Comparison of ENCODE assay signal across 8 mouse cellular contexts in the genomic region with DNA sequence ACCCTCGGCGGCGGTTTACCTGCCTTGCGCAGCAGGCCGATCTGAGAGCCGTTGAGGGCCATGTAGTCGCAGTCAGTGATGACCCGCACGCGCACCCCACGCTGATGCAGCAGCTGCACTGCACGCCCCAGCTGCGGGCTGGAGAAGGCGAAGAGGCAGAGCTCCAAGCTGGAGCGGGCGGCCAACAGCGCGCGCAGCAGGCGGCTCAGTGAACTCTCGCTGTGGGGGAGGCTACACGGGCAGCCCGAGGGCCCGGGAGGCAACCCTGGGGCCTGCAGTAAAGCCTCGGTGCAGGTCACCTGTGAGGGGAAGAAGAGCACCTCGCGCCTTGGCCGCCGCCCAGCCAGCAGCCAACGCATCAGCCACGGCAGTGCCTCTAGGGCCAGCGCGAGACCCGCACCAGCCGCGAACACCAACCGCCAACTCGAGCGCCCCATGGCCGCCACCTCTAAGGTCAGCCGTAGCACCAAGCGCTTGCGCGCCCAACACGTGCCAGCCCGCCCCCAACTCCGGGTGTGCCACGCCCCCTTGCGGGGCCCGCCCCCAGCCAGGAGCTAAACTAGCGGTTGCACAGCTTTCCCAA. TPM values are rescaled to one million over a fixed set of nuclear protein-coding genes. Genes with fewer than 3 reads are reported as not detected.
A peak's percentile ranks its signal among the peaks of the same experiment; 100 is the strongest.
DNase-seq lines count a peak whose midpoint lies in the region; ATAC-seq and TF ChIP-seq lines count a peak whose summit lies in the region.

A gene (minus strand): TSS at position 447 of the 583 bp plus-strand sequence.

- H3K4me2 ChIP-seq in lung, embryonic 15.5 days, result peak within 1 kb of the TSS; percentile 93
- peak within 1 kb of the TSS; percentile 97 for H3K4me2 ChIP-seq in neural tube, embryonic 15.5 days

- peak within 1 kb of the TSS; percentile 1 for H3K4me3 ChIP-seq in cerebellum, adult 2 months (replicated peaks; ENCODE audit: insufficient read depth, low read depth, low read length)
- H3K4me3 ChIP-seq in heart, adult 2 months, result peak within 1 kb of the TSS; percentile 46
- H3K4me3 ChIP-seq in lung, embryonic 15.5 days, result peak within 1 kb of the TSS; percentile 42
- peak within 1 kb of the TSS; percentile 51 for H3K4me3 ChIP-seq in neural tube, embryonic 15.5 days (replicated peaks)

- TF ChIP-seq CTCF in cerebellum, adult 2 months (IDR thresholded peaks at IDR 0.05; ENCODE audit: borderline replicate concordance, insufficient read depth, low read depth, low read length), result no peak
- TF ChIP-seq CTCF in heart, adult 2 months (IDR thresholded peaks at IDR 0.05), result peak; percentile 12; the same call in 1 of the 2 replicates

- DNase-seq in cerebellum, adult 2 months, result no peak
- DNase-seq in cerebellum, adult 9-10 months, result no peak
- peak; percentile 59 for DNase-seq in c-Kit-positive CD71-negative TER-119-negative erythroid progenitor cells, embryonic 14.5 days (ENCODE audit: low read depth)
- peak; percentile 66 for DNase-seq in heart, adult 2 months
- peak; percentile 45 to 55 for DNase-seq in kidney, adult 8-10 months
- peak; percentile 27 to 40 for DNase-seq in thymus, adult 18-20 months

- TF ChIP-seq POLR2A in cerebellum, adult 2 months (IDR thresholded peaks at IDR 0.05; ENCODE audit: borderline replicate concordance, insufficient read depth, low read length), result no peak
- no peak for TF ChIP-seq POLR2A in heart, adult 2 months (IDR thresholded peaks at IDR 0.05; ENCODE audit: insufficient read depth, low read depth, low read length)

- no peaks in the 10 kb centered on the region for H3K79me2 ChIP-seq in heart, adult 2 months (replicated peaks; ENCODE audit: control insufficient read depth, insufficient read depth, low read length)

- peak within 1 kb of the TSS; percentile 45 for H3K9ac ChIP-seq in heart, adult 2 months (ENCODE audit: low read depth, low read length)
- H3K9ac ChIP-seq in lung, embryonic 15.5 days, result peak within 1 kb of the TSS; percentile 47
- H3K9ac ChIP-seq in neural tube, embryonic 15.5 days (replicated peaks), result peak within 1 kb of the TSS; percentile 62

- ATAC-seq in lung, embryonic 15.5 days (ENCODE audit: borderline replicate concordance, extremely low read depth, low FRiP score, low TSS enrichment), result peak; percentile 68
- ATAC-seq in neural tube, embryonic 15.5 days (ENCODE audit: low FRiP score), result peak; percentile 83

- H3K27me3 ChIP-seq in cerebellum, adult 2 months (ENCODE audit: control insufficient read depth, insufficient read depth, low read length), result no peaks in the 10 kb centered on the region
- H3K27me3 ChIP-seq in heart, adult 2 months (ENCODE audit: control insufficient read depth, insufficient read depth, low read length), result no peaks in the 10 kb centered on the region
- H3K27me3 ChIP-seq in lung, embryonic 15.5 days, result no peaks in the 10 kb centered on the region
- no peaks in the 10 kb centered on the region for H3K27me3 ChIP-seq in neural tube, embryonic 15.5 days (replicated peaks)

- no peak within 1 kb of the TSS for H3K27ac ChIP-seq in cerebellum, adult 2 months (ENCODE audit: insufficient read depth, low read length)
- H3K27ac ChIP-seq in heart, adult 2 months, result no peak within 1 kb of the TSS
- peak within 1 kb of the TSS; percentile 42 for H3K27ac ChIP-seq in lung, embryonic 15.5 days
- peak within 1 kb of the TSS; percentile 72 for H3K27ac ChIP-seq in neural tube, embryonic 15.5 days (replicated peaks)

- H3K9me3 ChIP-seq in lung, embryonic 15.5 days, result no peaks in the 10 kb centered on the region
- no peaks in the 10 kb centered on the region for H3K9me3 ChIP-seq in neural tube, embryonic 15.5 days (replicated peaks)

- no peak for TF ChIP-seq EP300 in heart, adult 2 months (IDR thresholded peaks at IDR 0.05; ENCODE audit: insufficient read depth, low read depth, low read length)

- intact Hi-C loops in heart, adult 2 months (cut with DNase I), result no loop called here

- 3% methylated on average over 51 of the region's 51 CpGs for WGBS in cerebellum, adult 2 months
- 1% methylated on average over 50 of the region's 51 CpGs for WGBS in heart, adult 2 months
- WGBS in lung, embryonic 15.5 days, result 2% methylated on average over 49 of the region's 51 CpGs
- under 1% methylated on average over 51 of the region's 51 CpGs for WGBS in neural tube, embryonic 15.5 days

- H3K36me3 ChIP-seq in heart, adult 2 months (ENCODE audit: control insufficient read depth, insufficient read depth, low read length), result no peaks in the 10 kb centered on the region
- peaks cover 10% of the 10 kb centered on the region for H3K36me3 ChIP-seq in lung, embryonic 15.5 days
- peaks cover 14% of the 10 kb centered on the region for H3K36me3 ChIP-seq in neural tube, embryonic 15.5 days

- H3K4me1 ChIP-seq in cerebellum, adult 2 months (ENCODE audit: control insufficient read depth, insufficient read depth, low read length), result 0 out of 2 replicates have a peak, but pooled peaks cover 3% of the 10 kb centered on the region
- no peaks in the 10 kb centered on the region for H3K4me1 ChIP-seq in heart, adult 2 months (ENCODE audit: control insufficient read depth, insufficient read depth, low read length)
- peaks cover 21% of the 10 kb centered on the region for H3K4me1 ChIP-seq in lung, embryonic 15.5 days
- H3K4me1 ChIP-seq in neural tube, embryonic 15.5 days, result peaks cover 10% of the 10 kb centered on the region

RNA-seq across cellular contexts. Expression of the gene that starts here (rescaled TPM):
- 2.3 and 2.5 TPM in 2 replicates for polyA plus RNA-seq in cerebellum, adult 2 months (2012; rRNA removed)
- total RNA-seq in heart, adult 2 months (2021), result under 1 TPM; 0.44 to 0.45 TPM
- polyA plus RNA-seq in heart, adult 2 months (2012; rRNA removed), result 1.5 and 2.2 TPM in 2 replicates
- 5.8 and 6.2 TPM in 2 replicates for polyA plus RNA-seq in lung, embryonic 15.5 days (2015; fragmentation: Nextera tagmentation; extraction: Ambion mirVana)
- polyA plus RNA-seq in neural tube, embryonic 15.5 days (2015; fragmentation: Nextera tagmentation; extraction: Ambion mirVana), result 17.2 and 19.6 TPM in 2 replicates

Comparison
In these comparisons a context has a peak if more than half of its experiments do, and no peak if none do; other contexts are left out.
1. DNase-seq: peak in c-Kit-positive CD71-negative TER-119-negative erythroid progenitor cells, embryonic 14.5 days (single experiment), heart, adult 2 months (2 of 2), kidney, adult 8-10 months (2 of 2) and thymus, adult 18-20 months (2 of 2); none in cerebellum, adult 2 months (0 of 2) and cerebellum, adult 9-10 months (single experiment).
2. H3K27ac ChIP-seq: peak in lung, embryonic 15.5 days (single experiment) and neural tube, embryonic 15.5 days (single experiment); none in cerebellum, adult 2 months (single experiment) and heart, adult 2 months (single experiment).
3. H3K4me3 ChIP-seq: peak in every context shown above with its lines; median percentile 51 in neural tube, embryonic 15.5 days; 46 in heart, adult 2 months; 42 in lung, embryonic 15.5 days; 1 in cerebellum, adult 2 months.
4. Peak in every context shown above with its lines, with median percentiles within 50 percentile points of each other: H3K9ac ChIP-seq.